Mouse (Mus musculus) CH12.LX (cell line): ENCODE results near the gene Gm20388. TPM values are rescaled to one million over a fixed set of nuclear protein-coding genes. Genes with fewer than 3 reads are reported as not detected.

Experiments used
- DNase-seq: peaks from one replicate; pipeline ENCODE4 v3.0.0-alpha.2; 2013; ENCODE audit errors: extremely low read depth
- H3K27ac ChIP-seq: 2 replicates; pipeline ENCODE4 v1.5.1; 2012; ENCODE audit warnings: low read depth, mild to moderate bottlenecking, control low read depth, moderate library complexity; ENCODE audit not compliant: insufficient read depth
- H3K27me3 ChIP-seq: replicated peaks from 2 replicates; pipeline ENCODE3; 2012; ENCODE audit warnings: inconsistent platforms
- H3K36me3 ChIP-seq, 2 experiments: replicated peaks in 1 of 2; 2 replicates each; pipeline versions ENCODE3 to v1.6.1; 2012; ENCODE audit warnings: inconsistent platforms in 1 of 2, low read length in 1 of 2, mild to moderate bottlenecking in 1 of 2, mixed read lengths in 1 of 2, moderate library complexity in 1 of 2; ENCODE audit not compliant: control insufficient read depth in 1 of 2, insufficient read depth in 1 of 2
- H3K4me1 ChIP-seq, 2 experiments: 2 replicates each; pipeline ENCODE4 v1.6.1; 2012; ENCODE audit warnings: inconsistent platforms in 1 of 2, moderate library complexity in 1 of 2; ENCODE audit not compliant: insufficient read depth in 2 of 2, control insufficient read depth in 1 of 2
- H3K4me2 ChIP-seq: 2 replicates; pipeline ENCODE4 v1.6.1; 2012; ENCODE audit warnings: low read depth, mild to moderate bottlenecking, control low read depth; ENCODE audit not compliant: poor library complexity, insufficient read depth, severe bottlenecking
- H3K4me3 ChIP-seq, 3 experiments: fragments of 150-350 bp in 1 of 3; sonication (generic) in 1 of 3; replicated peaks in 1 of 3; 2 replicates each; pipeline versions ENCODE3 to v1.5.1; 2011 to 2012; ENCODE audit warnings: low read depth in 2 of 3, low read length in 2 of 3, mild to moderate bottlenecking in 2 of 3, moderate library complexity in 2 of 3, control low read depth in 1 of 3, improper control_type of control experiment in 1 of 3, inconsistent platforms in 1 of 3, mixed read lengths in 1 of 3; ENCODE audit not compliant: poor library complexity in 1 of 3
- H3K79me2 ChIP-seq: replicated peaks from 2 replicates; pipeline ENCODE4 v1.6.1; 2012; ENCODE audit warnings: mild to moderate bottlenecking, moderate library complexity; ENCODE audit not compliant: control insufficient read depth, poor library complexity, insufficient read depth, severe bottlenecking; ENCODE audit errors: extremely low read depth
- H3K9ac ChIP-seq: 2 replicates; pipeline ENCODE4 v1.6.1; 2012; ENCODE audit warnings: low read depth, mild to moderate bottlenecking, control low read depth, moderate library complexity; ENCODE audit not compliant: insufficient read depth
- H3K9me3 ChIP-seq: replicated peaks from 2 replicates; pipeline ENCODE3; 2012; ENCODE audit warnings: low read length, inconsistent platforms, mixed read lengths
- BHLHE40 ChIP-seq: IDR thresholded peaks from 2 replicates; pipeline ENCODE4 v1.6.1; 2011; ENCODE audit warnings: mild to moderate bottlenecking, low read depth, low read length, improper control_type of control experiment
- CHD1 ChIP-seq: IDR thresholded peaks from 2 replicates; pipeline ENCODE4 v1.6.1; 2012; ENCODE audit warnings: low read depth, low read length, improper control_type of control experiment, inconsistent platforms
- CTCF ChIP-seq, 2 experiments: IDR thresholded peaks in 1 of 2; conservative IDR thresholded peaks in 1 of 2; 2 replicates each; pipeline ENCODE4 v1.5.1; 2011 to 2012; ENCODE audit warnings: low read depth in 2 of 2, low read length in 2 of 2, improper control_type of control experiment in 1 of 2, inconsistent platforms in 1 of 2, mild to moderate bottlenecking in 1 of 2, moderate library complexity in 1 of 2
- E2F4 ChIP-seq: IDR thresholded peaks from 2 replicates; pipeline ENCODE4 v1.6.1; 2011; ENCODE audit warnings: low read depth, low read length, improper control_type of control experiment; ENCODE audit not compliant: insufficient replicate concordance
- EP300 ChIP-seq: IDR thresholded peaks from 2 replicates; pipeline ENCODE4 v1.6.1; 2011; ENCODE audit warnings: low read length, improper control_type of control experiment
- ETS1 ChIP-seq: conservative IDR thresholded peaks from 2 replicates; pipeline ENCODE4 v1.6.1; 2012; ENCODE audit warnings: low read depth, mild to moderate bottlenecking, inconsistent platforms, low read length, improper control_type of control experiment, moderate library complexity
- GABPA ChIP-seq: IDR thresholded peaks from 2 replicates; pipeline ENCODE4 v1.6.1; 2012; ENCODE audit warnings: low read depth, low read length, improper control_type of control experiment, inconsistent platforms; ENCODE audit not compliant: insufficient replicate concordance
- JUN ChIP-seq: IDR thresholded peaks from 2 replicates; pipeline ENCODE4 v1.6.1; 2011; ENCODE audit warnings: low read depth, mild to moderate bottlenecking, low read length, improper control_type of control experiment, moderate library complexity; ENCODE audit not compliant: insufficient read depth
- KAT2A ChIP-seq: IDR thresholded peaks from 2 replicates; pipeline ENCODE4 v1.6.1; 2012; ENCODE audit warnings: low read length, improper control_type of control experiment, inconsistent platforms; ENCODE audit not compliant: insufficient replicate concordance
- MAZ ChIP-seq: IDR thresholded peaks from 2 replicates; pipeline ENCODE4 v1.6.1; 2012; ENCODE audit warnings: low read depth, mild to moderate bottlenecking, inconsistent platforms, low read length, improper control_type of control experiment, moderate library complexity
- NELFE ChIP-seq: IDR thresholded peaks from 2 replicates; pipeline ENCODE4 v1.6.1; 2011; ENCODE audit warnings: low read depth, low read length, improper control_type of control experiment
- RCOR1 ChIP-seq: conservative IDR thresholded peaks from 2 replicates; pipeline ENCODE4 v1.6.1; 2012; ENCODE audit warnings: low read depth, mild to moderate bottlenecking, inconsistent platforms, low read length, improper control_type of control experiment
- SMC3 ChIP-seq: IDR thresholded peaks from 2 replicates; pipeline ENCODE4 v1.6.1; 2011; ENCODE audit warnings: low read depth, low read length, improper control_type of control experiment
- UBTF ChIP-seq: IDR thresholded peaks from 2 replicates; pipeline ENCODE4 v1.6.1; 2012; ENCODE audit warnings: low read depth, mild to moderate bottlenecking, inconsistent platforms, low read length, improper control_type of control experiment, moderate library complexity
- ZC3H11A ChIP-seq: IDR thresholded peaks from 2 replicates; pipeline ENCODE4 v1.6.1; 2012; ENCODE audit warnings: low read depth, mild to moderate bottlenecking, inconsistent platforms, low read length, improper control_type of control experiment
- ZKSCAN1 ChIP-seq: IDR thresholded peaks from 2 replicates; pipeline ENCODE4 v1.6.1; 2012; ENCODE audit warnings: low read depth, inconsistent platforms, low read length, improper control_type of control experiment, borderline replicate concordance
- ZNF384 ChIP-seq: IDR thresholded peaks from 2 replicates; pipeline ENCODE4 v1.6.1; 2012; ENCODE audit warnings: low read depth, low read length, improper control_type of control experiment, inconsistent platforms
- dilution Hi-C: fragments of 300-500 bp; cut with MboI; formaldehyde crosslinking; loops from 2 replicates; pipeline ENCODE4 v1.14.3; 2020; ENCODE audit warnings: low sequenced_read_pairs; ENCODE audit not compliant: extremely low pct_unique_long_range_greater_than_20kb, extremely low pct_ligation_motif_present
- in situ Hi-C: fragments of 300-500 bp; cut with MboI; formaldehyde crosslinking; loops from 3 replicates; pipeline ENCODE4 v1.14.3; 2019; ENCODE audit warnings: low sequenced_read_pairs, low pct_ligation_motif_present, low pct_unique_long_range_greater_than_20kb, mixed read lengths
- polyA plus RNA-seq: library from polyadenylated mRNA; unstranded; fragments of >175 nt; gene quantifications from 2 replicates; pipeline ENCODE4 v1.2.1, GENCODE M21; 2012; ENCODE audit warnings: low read depth; ENCODE audit not compliant: insufficient read length
- total RNA-seq, 2 experiments: library from RNA; depleted of rRNA; stranded (reverse); fragments of 300-350 nt in 1 of 2; fragments of >200 nt in 1 of 2; gene quantifications; 2 replicates each; pipeline ENCODE4 v1.2.3; 2012 to 2014

Gm20388 gene
- total and polyA plus RNA-seq, 3 experiments = 14.8 to 26.3 (median 22.2) TPM

DNA sequence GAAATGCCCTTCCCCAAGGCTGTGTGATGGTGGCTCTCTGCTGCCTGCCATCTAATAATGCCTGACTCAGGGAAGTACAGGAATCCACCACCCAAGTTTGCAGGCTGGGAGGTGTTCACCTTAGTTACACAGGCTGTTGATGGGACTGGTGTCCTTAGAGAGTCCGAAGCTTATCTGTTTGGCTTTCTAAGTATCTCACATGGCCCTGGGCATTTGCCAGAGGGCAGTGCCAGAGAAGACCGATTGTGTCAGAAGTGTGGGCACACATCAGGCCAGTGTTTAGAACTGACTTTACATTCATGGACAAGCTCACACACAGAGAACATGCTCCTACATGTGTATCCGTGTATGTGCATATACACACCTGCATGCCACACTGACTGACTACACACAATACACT is 1300.0 kb downstream of the Gm20388 start:
- dilution Hi-C loops = no loop called here
- Histone ChIP-seq H3K36me3 (no peaks in the 10 kb centered on the region), H3K9me3 (peaks cover 7% of the 10 kb centered on the region), H3K9ac (no peak overlapping the region)
- in situ Hi-C loops = loop anchor here (5.0 kb wide), 1 partner anchor 93 kb away; the partner anchor contains the start of gene Foxc2
- no peak for TF ChIP-seq ETS1
- no peak for TF ChIP-seq ZC3H11A
- TF ChIP-seq CHD1 = no peak
- no peak for TF ChIP-seq JUN
- no peak for TF ChIP-seq KAT2A
- TF ChIP-seq EP300 = no peak
- no peak for TF ChIP-seq UBTF
- no peak for TF ChIP-seq GABPA
- no peak for TF ChIP-seq E2F4
- TF ChIP-seq NELFE = no peak
- no peak for TF ChIP-seq RCOR1
- TF ChIP-seq BHLHE40 = no peak
- TF ChIP-seq MAZ = no peak
- TF ChIP-seq ZKSCAN1 = no peak
- TF ChIP-seq ZNF384 = no peak
- TF ChIP-seq, all 38 proteins: peak for 0
- Histone ChIP-seq H3K79me2 (no peaks in the 10 kb centered on the region), H3K4me2 (no peak overlapping the region), H3K27me3 (peaks cover 67% of the 10 kb centered on the region), H3K27ac (no peak overlapping the region), H3K4me1 (no peaks in the 10 kb centered on the region), H3K4me3 (no peak overlapping the region)
- DNase-seq = no peak

DNA sequence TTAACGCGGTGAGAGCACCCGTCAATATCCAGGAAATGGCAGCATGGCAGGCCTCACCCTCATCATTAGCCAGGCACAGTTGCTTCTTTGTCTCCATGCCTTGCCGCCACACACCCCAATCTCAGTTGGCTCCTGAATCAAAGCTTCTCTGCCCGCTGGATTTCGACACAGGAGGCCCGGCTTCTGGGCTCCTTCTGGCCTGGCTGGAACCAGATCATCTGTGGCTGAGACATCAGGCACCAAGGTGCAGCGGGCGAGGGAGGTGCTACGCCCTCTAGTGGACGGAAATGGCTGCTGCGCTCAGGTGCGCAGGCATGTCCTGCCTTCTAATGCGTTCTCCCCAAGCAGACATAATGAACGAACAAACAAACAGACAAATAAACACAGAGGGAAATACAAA is 1302.6 kb downstream of the Gm20388 start:
- in situ Hi-C loops = loop anchor here (5.0 kb wide), 1 partner anchor 96 kb away; the partner anchor contains the start of gene Foxc2
- H3K9ac ChIP-seq = no peak overlapping the region
- dilution Hi-C loops = no loop called here
- no peak for TF ChIP-seq BHLHE40
- peak in 1 of 2 experiments; percentile 41; a peak in 2 of 4 replicates for TF ChIP-seq CTCF (conservative IDR thresholded peaks at IDR 0.05 in 1 of 2, IDR thresholded peaks at IDR 0.05 in 1 of 2; ENCODE audit: low read depth in 2 of 2, low read length in 2 of 2)
- TF ChIP-seq SMC3 = 0 out of 2 replicates have a peak, but pooled peaks have one; percentile 8
- no peaks in the 10 kb centered on the region for H3K4me1 ChIP-seq
- peaks cover 55% of the 10 kb centered on the region for H3K27me3 ChIP-seq
- H3K4me3 ChIP-seq = no peak overlapping the region
- H3K9me3 ChIP-seq = peaks cover 8% of the 10 kb centered on the region
- no peak for DNase-seq
- no peaks in the 10 kb centered on the region for H3K36me3 ChIP-seq
- no peak overlapping the region for H3K4me2 ChIP-seq
- no peaks in the 10 kb centered on the region for H3K79me2 ChIP-seq
- no peak overlapping the region for H3K27ac ChIP-seq
